Mouse (Mus musculus) WW6 (cell line): ENCODE data around the gene Dach1.
A peak's percentile ranks its signal among the peaks of the same experiment; 100 is the strongest.

Experiments
- DNase-seq: peaks from one replicate; pipeline ENCODE4 v3.0.0-alpha.2; 2013; ENCODE audit warnings: low read depth, low spot score

Dach1 gene

GRCm38 (mm10) chr14:98169421-98170076, at the start of gene Dach1:
Gene Dach1, minus strand, starts transcription at chr14:98169765.
- DNase-seq = peak; percentile 34

- DNase-seq = no peak
Measured at GRCm38 (mm10) chr14:98200089-98200488, 30.5 kb upstream of the Dach1 start.

GRCm38 (mm10) chr14:98181545-98181944, 12.0 kb upstream of the Dach1 start:
- no peak for DNase-seq

GRCm38 (mm10) chr14:98173831-98174230, 4.3 kb upstream of the Dach1 start:
- DNase-seq = no peak

GRCm38 (mm10) chr14:98172394-98172905, 2.9 kb upstream of the Dach1 start:
- DNase-seq = no peak

DNA sequence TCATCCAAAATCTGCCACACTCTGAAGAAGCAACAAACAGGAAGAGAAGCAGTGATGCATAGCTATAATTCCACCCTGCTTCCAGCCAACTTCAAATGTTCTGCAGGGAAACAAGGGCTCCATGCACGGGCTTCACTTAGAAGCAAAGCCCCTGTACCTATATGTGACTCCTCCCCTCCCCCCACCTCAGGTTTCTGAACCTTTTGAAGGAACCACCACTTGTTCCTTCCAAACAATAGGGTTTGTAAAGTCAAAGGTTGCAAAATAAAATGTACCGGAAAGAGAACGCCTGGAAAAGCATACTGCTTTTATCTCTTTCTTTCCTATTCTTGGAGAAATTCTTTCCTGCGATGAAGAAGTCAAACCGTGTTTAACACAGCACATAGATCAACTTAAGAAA, 2.3 kb upstream of the Dach1 start:
- DNase-seq = no peak

DNA sequence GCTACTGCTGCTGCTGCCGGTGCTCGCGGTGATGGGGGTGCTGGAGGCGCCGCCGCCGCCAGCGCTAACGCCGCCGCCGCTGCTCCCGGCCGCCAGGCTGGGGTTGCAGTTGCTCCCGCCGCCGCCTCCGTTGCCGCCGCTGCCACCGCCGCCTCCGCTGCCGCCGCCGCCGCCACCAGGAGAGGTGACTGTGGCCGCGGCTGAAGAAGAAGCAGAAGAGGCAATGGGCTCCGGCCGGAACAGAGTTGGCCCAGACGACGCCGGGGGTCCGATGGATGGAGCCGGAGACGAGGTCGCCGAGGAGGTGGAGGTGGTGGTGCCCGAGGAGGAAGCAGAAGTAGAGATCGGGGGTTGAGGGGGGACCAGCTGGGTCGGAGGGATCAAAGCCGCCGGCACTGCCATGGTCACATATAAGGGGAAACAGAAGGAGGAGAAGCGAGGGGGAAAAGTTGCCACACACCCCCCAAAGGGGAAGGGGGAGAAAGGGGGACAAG, 610 bp downstream of the Dach1 start:
- no peak for DNase-seq

DNA sequence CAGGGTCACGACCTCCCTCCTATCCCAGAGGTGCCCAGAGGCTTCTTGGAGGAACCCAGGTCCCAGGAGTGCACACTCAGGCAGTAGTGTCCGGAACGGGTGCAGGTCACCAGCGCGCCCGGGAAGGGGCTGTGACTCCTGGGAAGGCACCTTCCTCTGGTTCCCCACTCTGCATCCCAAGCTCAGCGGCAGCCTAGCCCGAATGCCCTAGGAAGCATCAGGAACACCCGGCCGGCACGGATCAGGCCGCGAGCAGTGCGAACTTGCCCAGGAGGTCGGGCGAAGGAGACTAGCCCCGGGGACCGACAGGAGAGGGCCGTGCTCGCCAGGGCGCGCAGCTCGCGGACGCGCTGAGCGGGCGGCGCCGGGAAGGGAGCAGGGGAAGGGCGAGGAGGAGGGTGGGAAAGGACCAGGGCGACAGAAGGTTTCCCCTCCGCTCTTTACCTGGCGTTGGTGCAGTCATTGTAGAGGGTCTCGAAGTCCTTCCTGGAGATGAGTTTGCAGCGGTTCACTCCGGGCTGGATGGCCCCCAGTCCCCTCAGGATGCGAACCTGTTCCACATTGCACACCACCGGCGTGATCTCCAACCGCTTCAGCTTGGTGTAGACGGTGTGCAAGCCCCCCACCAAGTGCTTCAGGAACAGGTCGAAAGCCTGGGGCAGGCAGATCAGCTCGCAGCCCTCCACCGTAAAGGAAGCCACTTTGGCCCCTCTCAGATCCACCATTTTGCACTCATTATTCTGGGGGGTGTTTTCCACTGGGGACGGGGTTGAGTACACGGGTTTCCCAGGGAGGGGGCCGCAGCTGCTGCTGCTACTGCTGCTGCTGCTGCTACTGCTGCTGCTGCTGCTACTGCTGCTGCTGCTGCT, 1.3 kb downstream of the Dach1 start:
- DNase-seq = peak; percentile 26

GRCm38 (mm10) chr14:98167186-98168038, 2.2 kb downstream of the Dach1 start:
- DNase-seq = no peak

- DNase-seq = no peak
Measured at GRCm38 (mm10) chr14:98166318-98166976, 3.1 kb downstream of the Dach1 start.

- DNase-seq = no peak
Measured at GRCm38 (mm10) chr14:98156753-98157152, 12.8 kb downstream of the Dach1 start.

DNA sequence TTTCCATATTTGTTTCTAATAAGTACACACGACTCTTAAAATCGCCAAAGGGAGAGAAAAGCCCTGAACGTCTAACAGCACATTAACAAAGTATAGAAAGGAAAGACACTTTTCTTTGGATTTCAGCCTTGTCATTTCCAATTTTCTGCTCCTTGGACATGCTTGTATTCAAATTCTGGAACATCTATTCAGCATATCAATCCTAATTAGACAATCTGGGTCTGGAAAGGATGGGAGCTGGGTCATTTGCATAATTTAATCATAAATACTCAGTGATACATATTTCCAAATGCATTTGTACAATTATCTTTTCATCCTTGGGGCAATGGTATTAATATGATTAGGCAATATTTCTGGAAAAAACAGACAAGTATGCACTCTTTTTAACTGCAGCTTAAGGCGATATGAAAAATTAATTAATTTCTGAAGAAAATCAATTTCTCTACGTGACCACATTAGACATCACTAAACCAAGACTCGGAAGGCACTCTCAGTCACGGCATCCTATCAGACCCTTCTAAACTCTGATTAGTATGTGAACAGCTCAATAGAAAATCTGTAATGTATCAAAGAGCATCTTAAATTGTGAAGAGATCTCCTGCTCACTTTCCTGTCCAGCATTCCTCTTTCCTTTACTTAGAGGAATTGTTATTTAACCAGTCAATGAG, 13.7 kb downstream of the Dach1 start:
- DNase-seq = no peak

DNA sequence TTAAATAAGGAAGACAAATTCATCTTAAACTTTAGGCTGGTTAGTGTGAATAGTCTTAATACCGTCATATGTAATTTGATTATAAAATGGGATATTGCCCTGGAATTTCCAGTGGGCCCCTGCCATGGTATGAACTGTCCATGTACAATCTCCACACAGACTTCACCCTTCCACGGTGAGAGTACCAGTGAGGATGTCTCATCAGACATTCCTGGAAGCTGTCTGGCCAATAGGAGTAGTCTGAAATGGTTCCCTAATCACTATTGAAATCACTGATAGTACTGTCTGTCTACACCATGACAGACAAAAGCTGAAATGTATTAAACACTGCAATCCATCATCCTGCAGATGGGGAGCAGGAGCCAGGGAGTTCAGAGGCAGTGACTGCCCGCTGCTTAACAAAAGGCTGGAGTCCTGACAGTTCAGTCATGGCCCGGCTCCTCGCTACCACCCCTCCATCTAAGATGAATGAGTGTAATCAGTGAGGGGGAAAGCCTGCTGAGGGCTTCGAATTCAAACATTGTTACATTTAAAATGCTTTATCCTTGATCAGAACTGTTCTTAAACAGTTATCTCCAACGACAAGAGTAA, 14.6 kb downstream of the Dach1 start:
- DNase-seq = no peak

GRCm38 (mm10) chr14:98141758-98142157, 27.8 kb downstream of the Dach1 start:
- DNase-seq = no peak

DNA sequence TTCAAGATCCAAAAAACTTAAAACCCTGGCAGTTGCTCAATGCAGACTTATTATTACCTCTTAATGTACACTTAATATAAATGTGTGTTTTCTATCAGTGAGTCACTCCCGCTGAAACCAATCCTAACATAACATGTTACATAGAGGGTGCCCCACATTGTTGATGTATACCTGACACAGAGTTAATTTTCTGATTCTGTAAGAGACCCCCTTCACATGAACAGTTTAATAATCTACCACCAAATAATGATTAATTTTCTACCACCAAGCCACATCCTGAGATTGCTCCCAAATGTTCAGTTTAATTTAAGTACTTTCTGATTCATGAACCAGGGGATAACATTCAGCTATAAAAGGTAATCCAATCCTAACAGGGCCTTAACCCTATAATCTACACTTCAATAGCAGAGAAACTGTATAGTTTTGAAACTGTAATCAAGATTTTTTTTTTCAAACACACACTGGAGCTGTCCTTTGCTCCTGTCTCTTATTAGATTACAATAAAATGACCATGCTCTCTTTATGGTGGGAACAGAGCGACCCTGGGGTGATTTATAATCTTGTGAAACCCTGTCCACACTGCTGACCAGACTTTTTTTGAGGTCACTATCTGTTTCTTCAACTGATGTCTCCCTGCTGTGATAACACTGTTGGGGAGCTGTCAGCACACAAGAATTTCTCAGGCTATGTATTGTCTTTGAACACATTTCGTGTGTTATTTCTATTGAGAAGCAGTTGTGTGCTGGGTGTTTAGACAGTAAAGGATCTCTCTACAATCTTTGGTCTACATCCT, 30.5 kb downstream of the Dach1 start:
- no peak for DNase-seq

DNA sequence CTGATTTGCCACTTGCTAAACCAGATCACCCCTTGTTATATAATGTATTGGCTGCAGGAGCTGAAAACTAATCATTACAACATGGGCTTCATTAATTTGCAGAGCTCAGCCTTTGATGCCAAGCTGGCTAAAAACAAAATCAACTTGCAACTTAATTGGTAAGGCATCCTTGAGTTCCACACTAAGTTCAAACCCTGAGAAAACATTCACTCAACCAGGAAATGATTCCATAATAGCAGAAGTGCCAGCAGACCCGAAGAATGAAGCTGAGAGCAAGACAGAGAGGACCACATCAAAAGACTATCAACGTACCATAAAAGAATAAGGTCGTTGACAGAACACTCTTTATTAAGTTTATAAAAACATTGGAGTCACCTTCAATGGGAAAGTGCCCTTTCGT, 35.0 kb downstream of the Dach1 start:
- DNase-seq = no peak

- no peak for DNase-seq
Measured at GRCm38 (mm10) chr14:98123032-98123431, 46.5 kb downstream of the Dach1 start.

GRCm38 (mm10) chr14:98116627-98117026, 52.9 kb downstream of the Dach1 start:
- no peak for DNase-seq

DNA sequence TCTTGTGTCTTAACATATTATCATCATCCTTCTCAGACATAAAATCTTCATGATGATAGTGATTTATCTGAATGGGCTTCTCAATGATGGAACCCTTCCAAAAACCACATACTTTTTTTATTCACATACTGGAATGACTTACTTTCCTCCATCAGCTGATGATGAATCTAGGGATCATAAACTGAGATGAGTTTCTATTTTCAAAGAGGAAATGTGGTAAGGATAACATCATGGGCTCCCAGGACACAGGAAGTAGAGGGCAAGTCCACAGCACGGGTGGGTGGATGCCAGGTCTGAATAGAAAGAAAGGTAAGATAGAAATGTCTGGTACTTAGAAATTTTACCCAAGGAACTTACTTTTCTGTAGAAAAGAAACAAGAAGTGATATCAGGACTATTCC, 56.5 kb downstream of the Dach1 start:
- DNase-seq = no peak
